Mouse (Mus musculus) Patski (cell line): Measurements from ENCODE around the gene Il1rapl1. TPM values are rescaled to one million over a fixed set of nuclear protein-coding genes. Genes with fewer than 3 reads are reported as not detected.

Experiments
- ATAC-seq: fragments of 100-300 bp; one replicate; pipeline ENCODE4 v1.8.0; 2021
- CTCF ChIA-PET: fragments of 350-600 bp; sonication (Branson Sonifier 250); formaldehyde crosslinking; loops from one replicate; lab custom pipeline; 2022; ENCODE audit warnings: inconsistent platforms; lab: Charles Lee
- POLR2A ChIA-PET: fragments of 350-600 bp; sonication (Branson Sonifier 250); formaldehyde crosslinking; loops from one replicate; lab custom pipeline; 2022; ENCODE audit warnings: antibody characterized with exemption, inconsistent platforms; lab: Charles Lee
- DNase-seq: peaks from one replicate; pipeline ENCODE4 v3.0.0-alpha.2; 2011; ENCODE audit warnings: low read depth, low spot score
- H3K27me3 ChIP-seq: fragments of 371-371 bp; one replicate; pipeline ENCODE4 v1.5.1; 2021
- CTCF ChIP-seq: fragments of 100-300 bp; IDR thresholded peaks from one replicate; pipeline ENCODE4 v1.5.1; 2021
- in situ Hi-C: fragments of 300-500 bp; cut with MboI; formaldehyde crosslinking; loops from 3 replicates; pipeline ENCODE4 v1.11.1; 2018; ENCODE audit warnings: low pct_unique_long_range_greater_than_20kb, mixed read lengths
- polyA plus RNA-seq: library from polyadenylated mRNA; unstranded; gene quantifications from one replicate; pipeline ENCODE4 v1.2.3, GENCODE M21; 2021

Il1rapl1 gene
- polyA plus RNA-seq: not detected

- CTCF ChIA-PET: no interaction called here
- peaks cover 90% of the 10 kb centered on the region for H3K27me3 ChIP-seq
- TF ChIP-seq CTCF: peak; percentile 17
- no peak for ATAC-seq
- no peak for DNase-seq
- POLR2A ChIA-PET: no interaction called here
- in situ Hi-C loops: no loop called here
Measured at GRCm38 (mm10) chrX:88115609-88116073, at the start of gene Il1rapl1. Gene Il1rapl1, minus strand, starts transcription at chrX:88115645.

GRCm38 (mm10) chrX:88158037-88158436 is 42.6 kb upstream of the Il1rapl1 start:
- CTCF ChIA-PET: no interaction called here
- DNase-seq: no peak
- in situ Hi-C loops: no loop called here
- ATAC-seq: no peak
- TF ChIP-seq CTCF: no peak
- peaks cover 11% of the 10 kb centered on the region for H3K27me3 ChIP-seq
- POLR2A ChIA-PET: no interaction called here

- ChIA-PET CTCF (no interaction called here), POLR2A (no interaction called here)
- H3K27me3 ChIP-seq: peaks cover 55% of the 10 kb centered on the region
- ATAC-seq (peak; percentile 97), DNase-seq (peak; percentile 15)
- in situ Hi-C loops: no loop called here
- no peak for TF ChIP-seq CTCF
Measured at GRCm38 (mm10) chrX:88125612-88126011, 10.2 kb upstream of the Il1rapl1 start.

GRCm38 (mm10) chrX:88120070-88120469 is 4.6 kb upstream of the Il1rapl1 start:
- DNase-seq (no peak), ATAC-seq (no peak)
- ChIA-PET POLR2A (no interaction called here), CTCF (no interaction called here)
- H3K27me3 ChIP-seq: peaks cover 84% of the 10 kb centered on the region
- in situ Hi-C loops: no loop called here
- no peak for TF ChIP-seq CTCF

- no peak for ATAC-seq
- ChIA-PET CTCF (no interaction called here), POLR2A (no interaction called here)
- H3K27me3 ChIP-seq: peaks cover 91% of the 10 kb centered on the region
- TF ChIP-seq CTCF: no peak
- no peak for DNase-seq
- in situ Hi-C loops: no loop called here
Measured at GRCm38 (mm10) chrX:88117858-88118257, 2.4 kb upstream of the Il1rapl1 start.

GRCm38 (mm10) chrX:88116326-88116725 is 881 bp upstream of the Il1rapl1 start:
- CTCF ChIA-PET: no interaction called here
- in situ Hi-C loops: no loop called here
- DNase-seq: no peak
- H3K27me3 ChIP-seq: peaks cover 90% of the 10 kb centered on the region
- no peak for ATAC-seq
- POLR2A ChIA-PET: no interaction called here
- no peak for TF ChIP-seq CTCF

- ATAC-seq (no peak), DNase-seq (no peak)
- ChIA-PET CTCF (no interaction called here), POLR2A (no interaction called here)
- in situ Hi-C loops: no loop called here
- no peak for TF ChIP-seq CTCF
- H3K27me3 ChIP-seq: peaks cover 92% of the 10 kb centered on the region
Measured at GRCm38 (mm10) chrX:88113561-88113960, 1.9 kb downstream of the Il1rapl1 start.

- in situ Hi-C loops: no loop called here
- TF ChIP-seq CTCF: no peak
- H3K27me3 ChIP-seq: peaks cover 89% of the 10 kb centered on the region
- ATAC-seq: no peak
- ChIA-PET CTCF (no interaction called here), POLR2A (no interaction called here)
- no peak for DNase-seq
Measured at GRCm38 (mm10) chrX:88112254-88112653, 3.2 kb downstream of the Il1rapl1 start.

GRCm38 (mm10) chrX:88109733-88110132 is 5.7 kb downstream of the Il1rapl1 start:
- in situ Hi-C loops: no loop called here
- ATAC-seq: no peak

GRCm38 (mm10) chrX:88093936-88094569 is 21.4 kb downstream of the Il1rapl1 start:
- peaks cover 78% of the 10 kb centered on the region for H3K27me3 ChIP-seq
- DNase-seq (no peak), ATAC-seq (no peak)
- no peak for TF ChIP-seq CTCF
- in situ Hi-C loops: no loop called here
- ChIA-PET CTCF (no interaction called here), POLR2A (no interaction called here)

More at GRCm38 (mm10) chrX:88109733-88110132, 5.7 kb downstream of the Il1rapl1 start:
- TF ChIP-seq CTCF: no peak
- ChIA-PET POLR2A (no interaction called here), CTCF (no interaction called here)
- DNase-seq: no peak
- peaks cover 92% of the 10 kb centered on the region for H3K27me3 ChIP-seq

GRCm38 (mm10) chrX:88089873-88090272 is 25.6 kb downstream of the Il1rapl1 start:
- ChIA-PET POLR2A (no interaction called here), CTCF (no interaction called here)
- in situ Hi-C loops: no loop called here
- H3K27me3 ChIP-seq: peaks cover 58% of the 10 kb centered on the region
- TF ChIP-seq CTCF: no peak
- DNase-seq (no peak), ATAC-seq (no peak)
